Mouse (Mus musculus) adrenal gland, adult 10 weeks (tissue): ENCODE data around the gene 2700081O15Rik. TPM values are rescaled to one million over a fixed set of nuclear protein-coding genes. Genes with fewer than 3 reads are reported as not detected.

Source experiments
- polyA plus RNA-seq: library from polyadenylated mRNA; stranded (reverse); fragments of 350-450 nt; fragmentation: Illumina TruSeq; extraction: RNeasy Lipid Tissue Mini Kit (QIAGEN cat#74804); gene quantifications from one replicate; pipeline ENCODE4 v1.2.3, GENCODE M21; 2014; ENCODE audit warnings: low read depth, low replicate concordance

Gene 2700081O15Rik
- polyA plus RNA-seq: 10.9 TPM

DNA sequence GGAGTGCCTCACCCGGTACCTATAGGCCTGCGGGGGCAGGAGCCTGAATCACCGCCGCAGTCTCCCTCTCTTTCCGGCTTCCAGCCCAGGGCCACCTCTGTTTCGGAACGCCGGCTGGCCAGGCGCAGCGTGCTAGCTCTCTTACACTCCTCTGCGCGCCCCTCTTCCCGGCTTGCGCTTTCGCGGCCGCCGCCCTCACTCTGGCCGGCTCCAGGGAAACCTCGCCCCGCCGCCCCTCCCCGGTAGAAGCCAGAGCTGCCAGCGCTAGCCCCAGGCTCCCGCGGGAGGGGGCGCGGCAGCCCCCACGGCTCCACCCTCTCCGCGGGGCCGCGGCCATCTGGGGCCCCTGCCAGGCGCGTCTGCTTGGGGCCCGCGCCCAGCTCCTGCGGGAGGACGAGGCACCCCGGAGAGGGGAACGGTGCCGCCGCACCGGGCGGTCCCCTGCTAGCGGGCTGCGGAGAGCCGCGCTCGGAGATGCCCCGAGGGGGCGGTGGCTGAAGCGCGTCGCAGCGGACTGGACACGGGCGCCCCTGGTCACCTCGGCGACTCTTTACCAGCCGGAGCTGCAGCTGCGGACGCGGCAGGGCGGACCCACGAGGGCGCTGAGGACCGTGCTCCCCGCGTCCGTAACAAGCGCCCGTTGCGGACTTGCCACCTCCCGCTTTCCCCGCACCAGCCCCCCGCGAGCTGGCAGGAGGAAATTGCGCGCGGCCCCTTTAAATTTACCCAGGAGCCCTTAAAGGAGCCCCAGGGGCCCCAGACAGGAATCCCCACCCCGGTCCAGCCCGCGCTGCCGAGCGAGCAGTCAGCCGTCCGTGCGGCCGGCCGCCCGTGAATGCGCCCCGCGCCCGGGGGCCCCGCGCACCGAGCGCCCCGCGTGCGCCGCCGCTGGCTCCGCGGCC lies at the start of gene 2700081O15Rik:
Gene 2700081O15Rik (plus strand): TSS at position 792 of the 902 bp plus-strand sequence.

DNA sequence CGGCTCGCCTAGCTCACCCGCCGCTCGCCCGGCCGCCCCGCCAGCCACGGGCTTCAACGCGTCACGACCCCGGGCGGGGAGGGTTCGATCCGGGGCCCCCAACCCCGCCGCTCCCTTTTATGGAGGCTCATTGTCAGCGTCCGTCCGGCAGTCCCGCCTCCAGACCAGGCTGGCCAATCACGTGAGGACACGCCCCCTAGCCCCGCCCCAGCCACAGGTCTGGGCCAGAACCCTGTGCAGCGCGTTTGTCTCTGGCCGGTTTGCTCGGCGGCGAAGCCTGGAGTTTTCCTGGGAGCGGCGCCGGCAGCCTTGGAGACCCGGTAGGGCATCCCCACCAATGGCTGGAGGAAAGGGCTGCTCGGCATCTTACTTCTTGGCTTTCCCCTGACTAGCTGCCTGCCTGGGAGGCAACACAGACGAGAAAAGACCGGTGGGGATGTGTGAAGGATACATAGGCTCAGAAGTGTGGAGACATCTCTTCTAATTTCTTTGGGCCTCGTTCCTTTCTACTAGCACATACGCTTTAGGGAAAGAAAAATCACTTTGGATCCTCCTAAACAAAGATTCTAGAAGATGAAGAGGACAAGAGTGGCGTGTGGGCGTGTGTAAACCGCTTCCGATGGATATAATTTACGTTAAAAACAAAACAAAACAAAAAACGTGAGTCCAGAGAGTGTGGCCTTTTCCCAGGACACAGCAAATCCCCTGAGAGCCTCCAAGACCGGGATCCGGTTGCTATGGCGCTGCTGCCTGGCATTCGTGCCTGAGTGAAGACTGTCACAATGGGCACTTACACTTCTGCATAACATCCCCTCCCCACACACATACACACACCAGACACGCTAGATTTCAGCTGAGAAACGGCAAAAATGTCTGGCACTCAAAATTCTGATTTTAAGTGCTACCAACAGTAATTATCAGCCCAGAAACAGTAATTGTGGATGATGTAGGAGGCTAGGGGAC lies 34.2 kb upstream of the 2700081O15Rik start, which contains the start of gene Spindoc:
Gene Spindoc (minus strand): TSS at position 92 of the 963 bp plus-strand sequence.

Other genes starting within 250 kb of the 2700081O15Rik start
- 24.6 TPM for gene Otub1, start 211.3 kb upstream of the 2700081O15Rik start, polyA plus RNA-seq
- gene Cox8a, start 200.0 kb upstream of the 2700081O15Rik start, polyA plus RNA-seq: 87.4 TPM
- 9.3 TPM for gene Naa40, start 176.4 kb upstream of the 2700081O15Rik start, polyA plus RNA-seq
- gene Rcor2, start 150.3 kb upstream of the 2700081O15Rik start, polyA plus RNA-seq: not detected
- 28.2 TPM for gene Mark2, start 75.8 kb upstream of the 2700081O15Rik start, polyA plus RNA-seq
- gene Spindoc, start 34.6 kb upstream of the 2700081O15Rik start, polyA plus RNA-seq: 0.70 TPM
- 407 TPM for gene Rtn3, start 65.7 kb downstream of the 2700081O15Rik start, polyA plus RNA-seq
- 299 TPM for gene Atl3, start 76.4 kb downstream of the 2700081O15Rik start, polyA plus RNA-seq
- 23.6 TPM for gene Pla2g16, start 139.8 kb downstream of the 2700081O15Rik start, polyA plus RNA-seq
- gene Lgals12, start 189.6 kb downstream of the 2700081O15Rik start, polyA plus RNA-seq: 22.2 TPM
- not detected for gene Hrasls5, start 194.9 kb downstream of the 2700081O15Rik start, polyA plus RNA-seq